Mouse (Mus musculus): ENCODE results near the gene Ezr. TPM values are rescaled to one million over a fixed set of nuclear protein-coding genes. Genes with fewer than 3 reads are reported as not detected.

The Ezr gene
- polyA plus RNA-seq, 1 experiment from 2014 or later, result 43.3 TPM

DNA sequence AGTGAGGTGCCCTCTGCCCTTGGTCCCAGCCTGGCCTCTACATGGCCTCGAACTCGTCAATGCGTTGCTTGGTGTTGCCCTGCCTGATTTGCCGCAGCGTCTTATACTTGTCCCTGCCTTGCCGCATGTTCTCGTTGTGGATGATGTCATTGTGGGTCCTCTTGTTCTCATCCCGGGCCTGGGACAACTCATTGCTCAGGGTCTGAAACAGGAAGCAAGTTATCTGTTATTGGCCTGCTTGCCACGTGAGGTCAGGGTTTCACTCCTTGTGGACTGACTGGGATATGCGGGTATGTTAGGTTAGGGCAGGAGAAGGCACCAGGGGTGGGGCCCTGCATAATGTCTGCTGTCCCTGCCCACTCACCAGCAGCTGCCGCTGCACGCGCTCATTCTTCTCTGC is 43.3 kb downstream of the Ezr start:
- H3K27ac ChIP-seq (ENCODE audit: low read length), result no peak overlapping the region
- H3K27me3 ChIP-seq (ENCODE audit: control insufficient read depth, insufficient read depth, low read depth, low read length), result no peaks in the 10 kb centered on the region
- no peak overlapping the region for H3K9ac ChIP-seq (ENCODE audit: low read depth, low read length)
- no peak overlapping the region for H3K4me2 ChIP-seq (ENCODE audit: low read depth, low read length)
- H3K9me3 ChIP-seq (replicated peaks; ENCODE audit: control insufficient read depth, low read length), result no peaks in the 10 kb centered on the region
- no peaks in the 10 kb centered on the region; the same call in none of the 2 replicates for H3K4me1 ChIP-seq (ENCODE audit: control insufficient read depth, low read depth, low read length)
- ATAC-seq (ENCODE audit: low read depth), result no peak
- WGBS (ENCODE audit: insufficient replicate concordance), result 74% methylated on average over 13 of the region's 13 CpGs
- H3K36me3 ChIP-seq (ENCODE audit: control insufficient read depth, insufficient read depth), result peaks cover 27% of the 10 kb centered on the region
- H3K4me3 ChIP-seq (ENCODE audit: low read depth, low read length), result no peak overlapping the region

DNA sequence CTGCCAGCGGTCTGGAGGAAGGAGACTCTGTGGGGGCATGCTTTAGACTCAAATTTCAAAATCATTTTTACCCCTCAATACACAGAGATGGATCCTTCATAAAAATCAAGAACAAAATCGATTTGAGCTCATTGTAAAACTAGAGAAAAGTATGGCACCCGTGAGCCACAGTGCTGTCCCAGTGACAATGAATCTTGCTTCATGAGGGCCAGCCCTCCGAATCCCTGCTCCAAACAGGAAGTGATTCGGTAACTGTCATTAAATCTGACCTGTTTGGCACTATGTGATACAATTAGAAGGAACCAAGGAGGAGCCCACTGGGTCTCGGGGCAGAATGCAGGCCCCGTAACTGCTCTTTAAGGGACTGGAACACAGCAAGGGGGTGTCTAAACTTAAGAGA is 43.7 kb downstream of the Ezr start:
- ATAC-seq (ENCODE audit: low read depth), result no peak
- 72% methylated on average over 7 of the region's 7 CpGs for WGBS (ENCODE audit: insufficient replicate concordance)
- no peak overlapping the region for H3K9ac ChIP-seq (ENCODE audit: low read depth, low read length)
- H3K27ac ChIP-seq (ENCODE audit: low read length), result no peak overlapping the region
- no peak overlapping the region for H3K4me3 ChIP-seq (ENCODE audit: low read depth, low read length)
- H3K4me2 ChIP-seq (ENCODE audit: low read depth, low read length), result no peak overlapping the region
- no peaks in the 10 kb centered on the region; the same call in none of the 2 replicates for H3K4me1 ChIP-seq (ENCODE audit: control insufficient read depth, low read depth, low read length)
- peaks cover 27% of the 10 kb centered on the region for H3K36me3 ChIP-seq (ENCODE audit: control insufficient read depth, insufficient read depth)
- H3K27me3 ChIP-seq (ENCODE audit: control insufficient read depth, insufficient read depth, low read depth, low read length), result no peaks in the 10 kb centered on the region
- H3K9me3 ChIP-seq (replicated peaks; ENCODE audit: control insufficient read depth, low read length), result no peaks in the 10 kb centered on the region

GRCm38 (mm10) chr17:6737273-6737997 is 45.1 kb downstream of the Ezr start:
- H3K4me3 ChIP-seq (ENCODE audit: low read depth, low read length), result no peak overlapping the region
- H3K27me3 ChIP-seq (ENCODE audit: control insufficient read depth, insufficient read depth, low read depth, low read length), result no peaks in the 10 kb centered on the region
- H3K4me1 ChIP-seq (ENCODE audit: control insufficient read depth, low read depth, low read length), result no peaks in the 10 kb centered on the region; the same call in none of the 2 replicates
- H3K36me3 ChIP-seq (ENCODE audit: control insufficient read depth, insufficient read depth), result peaks cover 27% of the 10 kb centered on the region
- H3K27ac ChIP-seq (ENCODE audit: low read length), result no peak overlapping the region
- no peaks in the 10 kb centered on the region for H3K9me3 ChIP-seq (replicated peaks; ENCODE audit: control insufficient read depth, low read length)
- H3K9ac ChIP-seq (ENCODE audit: low read depth, low read length), result no peak overlapping the region
- ATAC-seq (ENCODE audit: low read depth), result peak; percentile 14; the same call in 1 of the 2 replicates
- H3K4me2 ChIP-seq (ENCODE audit: low read depth, low read length), result no peak overlapping the region
- 73% methylated on average over 12 of the region's 12 CpGs for WGBS (ENCODE audit: insufficient replicate concordance)

GRCm38 (mm10) chr17:6736306-6737272 is 46.0 kb downstream of the Ezr start:
- no peak for ATAC-seq (ENCODE audit: low read depth)
- 59% methylated on average over 15 of the region's 15 CpGs for WGBS (ENCODE audit: insufficient replicate concordance)
- no peak overlapping the region for H3K27ac ChIP-seq (ENCODE audit: low read length)

DNA sequence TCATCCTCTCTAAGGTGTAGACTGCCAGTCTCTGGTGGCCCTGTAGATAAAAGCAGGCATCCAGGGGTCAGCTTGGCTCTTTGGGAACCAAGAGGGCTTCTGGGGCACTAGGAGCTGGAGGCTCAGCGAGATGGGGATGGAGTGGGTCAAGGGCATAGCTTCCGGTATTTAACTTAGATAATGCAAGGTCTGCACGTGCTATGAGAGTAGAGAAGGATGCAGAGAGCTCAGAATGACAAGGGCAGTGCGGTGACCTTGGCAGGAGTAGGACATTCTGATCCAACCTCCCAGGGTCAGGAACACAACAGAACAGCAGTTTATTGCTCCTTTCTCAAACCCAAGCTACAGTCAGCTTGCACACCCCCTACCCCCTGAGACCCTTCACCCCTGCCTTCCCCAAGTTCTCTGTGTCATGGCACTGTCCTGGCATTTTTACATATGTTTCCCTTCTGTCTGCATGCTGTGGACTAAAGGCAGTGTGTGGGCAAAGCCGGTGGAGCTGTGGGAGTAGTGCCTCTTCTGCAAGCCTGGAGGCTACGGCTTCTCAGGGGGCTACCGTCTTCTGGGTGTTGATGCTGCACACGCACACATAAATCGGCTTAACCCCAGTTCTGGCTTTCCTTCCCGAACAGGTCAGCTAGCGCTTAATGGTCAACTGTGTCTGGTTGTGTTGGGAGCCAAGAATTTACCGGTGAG is 47.7 kb downstream of the Ezr start:
- WGBS (ENCODE audit: insufficient replicate concordance), result 85% methylated on average over 12 of the region's 12 CpGs
- no peak overlapping the region for H3K9ac ChIP-seq (ENCODE audit: low read depth, low read length)
- peaks cover 8% of the 10 kb centered on the region for H3K36me3 ChIP-seq (ENCODE audit: control insufficient read depth, insufficient read depth)
- H3K27ac ChIP-seq (ENCODE audit: low read length), result no peak overlapping the region
- no peaks in the 10 kb centered on the region for H3K27me3 ChIP-seq (ENCODE audit: control insufficient read depth, insufficient read depth, low read depth, low read length)
- no peaks in the 10 kb centered on the region for H3K4me1 ChIP-seq (ENCODE audit: control insufficient read depth, low read depth, low read length)
- no peak overlapping the region for H3K4me3 ChIP-seq (ENCODE audit: low read depth, low read length)
- H3K9me3 ChIP-seq (replicated peaks; ENCODE audit: control insufficient read depth, low read length), result no peaks in the 10 kb centered on the region
- no peak overlapping the region for H3K4me2 ChIP-seq (ENCODE audit: low read depth, low read length)
- no peak for ATAC-seq (ENCODE audit: low read depth)

More at GRCm38 (mm10) chr17:6736306-6737272, 46.0 kb downstream of the Ezr start:
- Histone ChIP-seq H3K9me3 (replicated peaks; ENCODE audit: control insufficient read depth, low read length) (no peaks in the 10 kb centered on the region), H3K4me1 (ENCODE audit: control insufficient read depth, low read depth, low read length) (no peaks in the 10 kb centered on the region), H3K36me3 (ENCODE audit: control insufficient read depth, insufficient read depth) (peaks cover 24% of the 10 kb centered on the region), H3K4me2 (ENCODE audit: low read depth, low read length) (no peak overlapping the region), H3K27me3 (ENCODE audit: control insufficient read depth, insufficient read depth, low read depth, low read length) (no peaks in the 10 kb centered on the region), H3K9ac (ENCODE audit: low read depth, low read length) (no peak overlapping the region), H3K4me3 (ENCODE audit: low read depth, low read length) (no peak overlapping the region)

DNA sequence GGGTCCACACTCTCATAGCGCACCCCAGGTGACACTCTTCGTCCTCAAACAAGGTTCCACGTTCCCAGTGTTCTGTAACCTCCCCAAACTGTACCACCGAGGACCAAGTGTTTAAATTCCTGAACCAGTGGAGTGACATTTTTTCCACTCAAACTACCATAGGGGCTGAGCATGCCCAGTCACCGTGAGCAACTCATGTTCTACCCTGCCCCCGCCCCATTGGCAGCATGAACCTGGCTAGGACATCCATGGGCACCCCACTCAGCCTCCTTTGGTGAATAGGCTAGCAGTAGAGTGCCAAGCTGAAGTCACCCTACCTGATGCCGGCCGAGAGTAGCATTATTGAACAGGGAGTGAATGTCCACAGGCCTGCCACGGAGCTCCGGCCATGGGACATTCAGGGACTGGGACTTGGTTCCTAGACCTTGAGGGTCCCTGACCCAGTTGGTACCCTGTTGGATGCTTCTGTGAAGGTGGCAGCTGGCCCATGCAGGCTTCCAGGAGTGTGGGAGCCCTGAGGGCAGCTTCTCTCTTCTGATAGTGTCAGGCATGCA is 49.2 kb downstream of the Ezr start:
- H3K4me2 ChIP-seq (ENCODE audit: low read depth, low read length), result no peak overlapping the region
- no peak overlapping the region for H3K9ac ChIP-seq (ENCODE audit: low read depth, low read length)
- 74% methylated on average over 10 of the region's 10 CpGs for WGBS (ENCODE audit: insufficient replicate concordance)
- ATAC-seq (ENCODE audit: low read depth), result no peak
- no peaks in the 10 kb centered on the region for H3K27me3 ChIP-seq (ENCODE audit: control insufficient read depth, insufficient read depth, low read depth, low read length)
- H3K4me1 ChIP-seq (ENCODE audit: control insufficient read depth, low read depth, low read length), result no peaks in the 10 kb centered on the region
- no peak overlapping the region for H3K27ac ChIP-seq (ENCODE audit: low read length)
- no peaks in the 10 kb centered on the region; the same call in 1 of the 2 replicates for H3K36me3 ChIP-seq (ENCODE audit: control insufficient read depth, insufficient read depth)
- H3K4me3 ChIP-seq (ENCODE audit: low read depth, low read length), result no peak overlapping the region
- no peaks in the 10 kb centered on the region for H3K9me3 ChIP-seq (replicated peaks; ENCODE audit: control insufficient read depth, low read length)

GRCm38 (mm10) chr17:6732665-6733064 is 49.9 kb downstream of the Ezr start:
- Histone ChIP-seq H3K9me3 (replicated peaks; ENCODE audit: control insufficient read depth, low read length) (no peaks in the 10 kb centered on the region), H3K27ac (ENCODE audit: low read length) (no peak overlapping the region), H3K4me3 (ENCODE audit: low read depth, low read length) (no peak overlapping the region), H3K4me1 (ENCODE audit: control insufficient read depth, low read depth, low read length) (no peaks in the 10 kb centered on the region), H3K27me3 (ENCODE audit: control insufficient read depth, insufficient read depth, low read depth, low read length) (no peaks in the 10 kb centered on the region), H3K36me3 (ENCODE audit: control insufficient read depth, insufficient read depth) (no peaks in the 10 kb centered on the region), H3K4me2 (ENCODE audit: low read depth, low read length) (no peak overlapping the region), H3K9ac (ENCODE audit: low read depth, low read length) (no peak overlapping the region)
- 79% methylated on average over 4 of the region's 4 CpGs for WGBS (ENCODE audit: insufficient replicate concordance)
- no peak for ATAC-seq (ENCODE audit: low read depth)

DNA sequence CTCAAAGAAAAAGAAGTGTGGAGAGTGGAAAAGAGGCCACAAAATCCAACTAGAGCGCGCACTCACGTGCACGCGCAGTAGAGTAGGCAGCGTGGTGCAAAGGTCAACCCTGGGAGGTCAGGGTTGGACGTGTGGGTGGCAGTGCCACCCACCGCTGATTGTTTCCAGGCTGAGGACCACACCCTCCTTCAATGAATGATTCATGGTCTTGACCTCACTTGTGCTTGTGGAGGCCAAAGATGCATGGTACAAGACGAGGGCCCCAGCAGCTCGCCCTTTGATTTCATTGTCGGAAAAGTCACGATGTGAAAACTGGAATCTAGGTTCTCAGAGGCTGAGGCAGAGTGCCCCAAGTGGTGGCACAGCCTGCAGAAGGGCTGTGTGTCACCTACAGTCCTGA is 51.0 kb downstream of the Ezr start:
- H3K9ac ChIP-seq (ENCODE audit: low read depth, low read length), result no peak overlapping the region
- WGBS (ENCODE audit: insufficient replicate concordance), result 74% methylated on average over 12 of the region's 12 CpGs
- no peaks in the 10 kb centered on the region for H3K27me3 ChIP-seq (ENCODE audit: control insufficient read depth, insufficient read depth, low read depth, low read length)
- H3K27ac ChIP-seq (ENCODE audit: low read length), result no peak overlapping the region
- no peaks in the 10 kb centered on the region for H3K4me1 ChIP-seq (ENCODE audit: control insufficient read depth, low read depth, low read length)
- no peak for ATAC-seq (ENCODE audit: low read depth)
- H3K4me3 ChIP-seq (ENCODE audit: low read depth, low read length), result no peak overlapping the region
- no peak overlapping the region for H3K4me2 ChIP-seq (ENCODE audit: low read depth, low read length)
- no peaks in the 10 kb centered on the region for H3K36me3 ChIP-seq (ENCODE audit: control insufficient read depth, insufficient read depth)
- H3K9me3 ChIP-seq (replicated peaks; ENCODE audit: control insufficient read depth, low read length), result no peaks in the 10 kb centered on the region

All from liver, embryonic 16.5 days (tissue).